Comparison of ENCODE assay signal across 8 mouse cellular contexts in the genomic region with DNA sequence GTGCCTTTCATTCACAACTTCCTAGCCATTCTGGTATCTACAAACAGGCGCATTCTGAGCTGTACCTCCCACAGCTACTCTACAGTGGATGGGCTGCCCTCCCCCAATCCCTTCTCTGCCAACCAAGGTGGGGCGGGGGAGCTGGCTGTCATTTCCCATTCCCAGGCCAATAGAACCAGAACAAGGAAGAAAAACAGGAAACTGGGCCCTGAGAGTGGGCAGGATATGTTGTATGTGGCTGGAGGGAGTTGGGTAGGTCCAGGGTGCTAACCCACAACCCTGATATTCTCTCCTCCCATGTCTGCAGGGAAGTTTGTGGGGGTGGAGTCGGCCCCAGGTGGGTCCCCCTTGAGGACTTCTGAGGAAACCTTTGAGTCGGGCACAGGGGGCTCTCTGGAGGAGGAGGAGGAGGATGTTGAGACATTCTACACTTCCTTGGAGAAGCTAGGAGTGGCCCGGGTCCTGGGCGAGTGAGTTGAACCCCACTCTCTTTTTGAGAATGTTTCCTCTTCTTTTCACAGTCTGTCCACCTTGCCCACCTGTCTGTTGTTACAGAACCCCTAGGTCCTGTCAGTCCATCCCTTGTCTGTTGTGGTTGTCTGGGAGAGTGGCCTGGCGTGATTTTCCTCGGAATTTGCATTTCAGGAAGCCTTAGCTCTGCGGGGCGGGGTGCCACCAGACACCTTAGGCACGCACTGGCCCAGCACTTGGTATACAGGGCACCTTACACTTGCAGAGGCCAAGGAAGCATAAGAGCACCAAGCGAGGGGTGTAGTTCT. TPM values are rescaled to one million over a fixed set of nuclear protein-coding genes. Genes with fewer than 3 reads are reported as not detected.
DNase-seq lines count a peak whose midpoint lies in the region; ATAC-seq and TF ChIP-seq lines count a peak whose summit lies in the region.

No protein-coding gene starts in this region.

- no peaks in the 10 kb centered on the region for H3K9me3 ChIP-seq in forebrain, embryonic 11.5 days (ENCODE audit: control insufficient read depth, low read length)
- no peaks in the 10 kb centered on the region for H3K9me3 ChIP-seq in forebrain, embryonic 16.5 days (ENCODE audit: control insufficient read depth, low read length)
- H3K9me3 ChIP-seq in lung, embryonic 15.5 days = no peaks in the 10 kb centered on the region

- H3K4me2 ChIP-seq in forebrain, embryonic 11.5 days (ENCODE audit: low read depth, low read length, severe bottlenecking) = peak overlapping the region; percentile 27; the same call in 1 of the 2 replicates
- H3K4me2 ChIP-seq in forebrain, embryonic 16.5 days (ENCODE audit: low read length) = no peak overlapping the region
- H3K4me2 ChIP-seq in lung, embryonic 15.5 days = peak overlapping the region; percentile 48

- TF ChIP-seq POLR2A in kidney, adult 2 months (IDR thresholded peaks at IDR 0.05; ENCODE audit: low read depth, low read length) = no peak

- 17% methylated on average over 12 of the region's 12 CpGs for WGBS in forebrain, embryonic 11.5 days
- WGBS in forebrain, embryonic 16.5 days = 23% methylated on average over 12 of the region's 12 CpGs
- 62% methylated on average over 12 of the region's 12 CpGs for WGBS in kidney, adult 2 months
- 34% methylated on average over 12 of the region's 12 CpGs for WGBS in lung, embryonic 15.5 days

- peaks cover 61% of the 10 kb centered on the region for H3K27me3 ChIP-seq in forebrain, embryonic 11.5 days (ENCODE audit: control insufficient read depth, insufficient read depth, low read length)
- H3K27me3 ChIP-seq in forebrain, embryonic 16.5 days (replicated peaks; ENCODE audit: control insufficient read depth, insufficient read depth, low read length) = peaks cover 59% of the 10 kb centered on the region
- no peaks in the 10 kb centered on the region for H3K27me3 ChIP-seq in kidney, adult 2 months (replicated peaks; ENCODE audit: control insufficient read depth, insufficient read depth, low read length)
- H3K27me3 ChIP-seq in lung, embryonic 15.5 days = peaks cover 55% of the 10 kb centered on the region

- no peak for ATAC-seq in forebrain, embryonic 11.5 days (replicated peaks; ENCODE audit: low FRiP score)
- no peak for ATAC-seq in forebrain, embryonic 16.5 days
- ATAC-seq in lung, embryonic 15.5 days (ENCODE audit: borderline replicate concordance, extremely low read depth, low FRiP score, low TSS enrichment) = no peak
- ATAC-seq in inflammation-experienced regulatory T-cells, adult 6 months = no peak

- no peak for DNase-seq in forebrain, embryonic 11.5 days (ENCODE audit: low spot score)
- peak; percentile 84 to 92 for DNase-seq in heart, adult 18-20 months
- peak; percentile 86 for DNase-seq in kidney, adult 2 months
- no peak for DNase-seq in Muller cell, postnatal 12 days (ENCODE audit: inconsistent ontology term)
- no peak for DNase-seq in ovary, adult 18-20 months (ENCODE audit: low spot score)

- no peak overlapping the region for H3K27ac ChIP-seq in forebrain, embryonic 11.5 days (ENCODE audit: low read depth, low read length)
- no peak overlapping the region for H3K27ac ChIP-seq in forebrain, embryonic 16.5 days (ENCODE audit: low read length)
- H3K27ac ChIP-seq in kidney, adult 2 months (ENCODE audit: insufficient read depth, low read depth, low read length) = peak overlapping the region; percentile 34
- peak overlapping the region; percentile 72 for H3K27ac ChIP-seq in lung, embryonic 15.5 days

- no peak overlapping the region for H3K4me3 ChIP-seq in forebrain, embryonic 11.5 days (ENCODE audit: low read depth, low read length)
- H3K4me3 ChIP-seq in forebrain, embryonic 16.5 days (replicated peaks; ENCODE audit: low read length) = no peak overlapping the region
- peak overlapping the region; percentile 29; the same call in 1 of the 2 replicates for H3K4me3 ChIP-seq in kidney, adult 2 months (ENCODE audit: insufficient read depth, low read depth, low read length)
- H3K4me3 ChIP-seq in lung, embryonic 15.5 days = peak overlapping the region; percentile 27

- H3K4me1 ChIP-seq in forebrain, embryonic 11.5 days (replicated peaks; ENCODE audit: control insufficient read depth, insufficient read depth, low read length) = peaks cover 24% of the 10 kb centered on the region
- peaks cover 32% of the 10 kb centered on the region for H3K4me1 ChIP-seq in forebrain, embryonic 16.5 days (replicated peaks; ENCODE audit: control insufficient read depth, insufficient read depth, low read length)
- H3K4me1 ChIP-seq in kidney, adult 2 months (ENCODE audit: control insufficient read depth, insufficient read depth, low read length) = peaks cover 20% of the 10 kb centered on the region
- H3K4me1 ChIP-seq in lung, embryonic 15.5 days = peaks cover 77% of the 10 kb centered on the region

- no peak overlapping the region for H3K9ac ChIP-seq in forebrain, embryonic 11.5 days (ENCODE audit: low read length)
- no peak overlapping the region for H3K9ac ChIP-seq in forebrain, embryonic 16.5 days (replicated peaks; ENCODE audit: low read depth, low read length)
- peak overlapping the region; percentile 15; the same call in 1 of the 2 replicates for H3K9ac ChIP-seq in lung, embryonic 15.5 days

- no peaks in the 10 kb centered on the region for H3K36me3 ChIP-seq in forebrain, embryonic 11.5 days (ENCODE audit: control insufficient read depth, insufficient read depth, low read length)
- H3K36me3 ChIP-seq in forebrain, embryonic 16.5 days (ENCODE audit: control insufficient read depth, insufficient read depth) = no peaks in the 10 kb centered on the region
- H3K36me3 ChIP-seq in kidney, adult 2 months (ENCODE audit: control insufficient read depth, insufficient read depth, low read length) = no peaks in the 10 kb centered on the region
- H3K36me3 ChIP-seq in lung, embryonic 15.5 days = no peaks in the 10 kb centered on the region

- TF ChIP-seq CTCF in kidney, adult 2 months (conservative IDR thresholded peaks at IDR 0.05; ENCODE audit: insufficient read depth, insufficient read length, low read depth, low read length) = no peak

RNA-seq across cellular contexts. Expression of gene Cracr2b, which starts 3.1 kb away (rescaled TPM):
- 3.6 and 5.9 TPM in 2 replicates for polyA plus RNA-seq in forebrain, embryonic 11.5 days (2014; fragmentation: Nextera tagmentation; extraction: Ambion mirVana)
- polyA plus RNA-seq in forebrain, embryonic 16.5 days (2015; fragmentation: Nextera tagmentation; extraction: Ambion mirVana) = 5.2 and 5.3 TPM in 2 replicates
- 10 to 100 TPM; 22.5 to 23.3 TPM for total RNA-seq in heart, adult 18-20 months (2021)
- polyA plus RNA-seq in kidney, adult 2 months (2012; rRNA removed) = 15.3 and 22.2 TPM in 2 replicates
- 35.6 and 40.8 TPM in 2 replicates for polyA plus RNA-seq in lung, embryonic 15.5 days (2015; fragmentation: Nextera tagmentation; extraction: Ambion mirVana)
- not detected for polyA plus RNA-seq in inflammation-experienced regulatory T-cells, adult 6 months (2017; shearing (Covaris generic))

RNA-seq across cellular contexts. Expression of gene Cd151, which starts 3.2 kb away (rescaled TPM):
- 40.3 and 48.6 TPM in 2 replicates for polyA plus RNA-seq in forebrain, embryonic 11.5 days (2014; fragmentation: Nextera tagmentation; extraction: Ambion mirVana)
- 20.8 TPM in 2 replicates for polyA plus RNA-seq in forebrain, embryonic 16.5 days (2015; fragmentation: Nextera tagmentation; extraction: Ambion mirVana)
- total RNA-seq in heart, adult 18-20 months (2021) = 100 to 1,000 TPM; 320 to 330 TPM
- 274 and 343 TPM in 2 replicates for polyA plus RNA-seq in kidney, adult 2 months (2012; rRNA removed)
- 24.4 and 30.7 TPM in 2 replicates for polyA plus RNA-seq in lung, embryonic 15.5 days (2015; fragmentation: Nextera tagmentation; extraction: Ambion mirVana)
- 1 to 10 TPM; 6.0 to 8.7 (median 8.5) TPM for polyA plus RNA-seq in inflammation-experienced regulatory T-cells, adult 6 months (2017; shearing (Covaris generic))

RNA-seq across cellular contexts. Expression of gene Pnpla2, which starts 9.0 kb away (rescaled TPM):
- 16.9 and 17.9 TPM in 2 replicates for polyA plus RNA-seq in forebrain, embryonic 11.5 days (2014; fragmentation: Nextera tagmentation; extraction: Ambion mirVana)
- polyA plus RNA-seq in forebrain, embryonic 16.5 days (2015; fragmentation: Nextera tagmentation; extraction: Ambion mirVana) = 20.5 and 23.2 TPM in 2 replicates
- 100 to 1,000 TPM; 387 to 566 TPM for total RNA-seq in heart, adult 18-20 months (2021)
- 350 and 353 TPM in 2 replicates for polyA plus RNA-seq in kidney, adult 2 months (2012; rRNA removed)
- polyA plus RNA-seq in lung, embryonic 15.5 days (2015; fragmentation: Nextera tagmentation; extraction: Ambion mirVana) = 35.9 and 41.6 TPM in 2 replicates
- 10 to 100 TPM; 49.4 to 68.0 (median 63.9) TPM for polyA plus RNA-seq in inflammation-experienced regulatory T-cells, adult 6 months (2017; shearing (Covaris generic))

RNA-seq across cellular contexts. Expression of gene Polr2l, which starts 10.9 kb away (rescaled TPM):
- 73.9 and 78.5 TPM in 2 replicates for polyA plus RNA-seq in forebrain, embryonic 11.5 days (2014; fragmentation: Nextera tagmentation; extraction: Ambion mirVana)
- polyA plus RNA-seq in forebrain, embryonic 16.5 days (2015; fragmentation: Nextera tagmentation; extraction: Ambion mirVana) = 60.7 and 61.9 TPM in 2 replicates
- 10 to 100 TPM; 82.3 to 97.7 TPM for total RNA-seq in heart, adult 18-20 months (2021)
- 67.3 and 70.9 TPM in 2 replicates for polyA plus RNA-seq in kidney, adult 2 months (2012; rRNA removed)
- 66.9 and 69.2 TPM in 2 replicates for polyA plus RNA-seq in lung, embryonic 15.5 days (2015; fragmentation: Nextera tagmentation; extraction: Ambion mirVana)
- 10 to 100 TPM; 15.7 to 24.9 (median 19.9) TPM for polyA plus RNA-seq in inflammation-experienced regulatory T-cells, adult 6 months (2017; shearing (Covaris generic))

RNA-seq across cellular contexts. Expression of gene Tspan4, which starts 11.0 kb away (rescaled TPM):
- polyA plus RNA-seq in forebrain, embryonic 11.5 days (2014; fragmentation: Nextera tagmentation; extraction: Ambion mirVana) = 29.7 and 34.0 TPM in 2 replicates
- 29.8 and 31.8 TPM in 2 replicates for polyA plus RNA-seq in forebrain, embryonic 16.5 days (2015; fragmentation: Nextera tagmentation; extraction: Ambion mirVana)
- total RNA-seq in heart, adult 18-20 months (2021) = 10 to 100 TPM; 18.9 to 22.9 TPM
- 143 and 162 TPM in 2 replicates for polyA plus RNA-seq in kidney, adult 2 months (2012; rRNA removed)
- polyA plus RNA-seq in lung, embryonic 15.5 days (2015; fragmentation: Nextera tagmentation; extraction: Ambion mirVana) = 96.9 and 100 TPM in 2 replicates
- polyA plus RNA-seq in inflammation-experienced regulatory T-cells, adult 6 months (2017; shearing (Covaris generic)) = 1 to 10 TPM; 1.8 to 3.0 (median 2.4) TPM

Comparison
In these comparisons a context has a peak if more than half of its experiments do, and no peak if none do; other contexts are left out.
1. DNase-seq: peak in heart, adult 18-20 months (2 of 2) and kidney, adult 2 months (single experiment); none in forebrain, embryonic 11.5 days (single experiment), Muller cell, postnatal 12 days (single experiment) and ovary, adult 18-20 months (single experiment).
2. H3K27ac ChIP-seq: peak in kidney, adult 2 months (single experiment) and lung, embryonic 15.5 days (single experiment); none in forebrain, embryonic 11.5 days (single experiment) and forebrain, embryonic 16.5 days (single experiment).
3. H3K4me3 ChIP-seq: peak in kidney, adult 2 months (single experiment) and lung, embryonic 15.5 days (single experiment); none in forebrain, embryonic 11.5 days (single experiment) and forebrain, embryonic 16.5 days (single experiment).